Mouse (Mus musculus): ENCODE measurements around the gene Gm10715.
"Not testable (repeated sequence)": the region's sequence is repeated elsewhere in the genome, so short reads cannot be mapped to it uniquely, and the experiment has no call there.

The Gm10715 gene

DNA sequence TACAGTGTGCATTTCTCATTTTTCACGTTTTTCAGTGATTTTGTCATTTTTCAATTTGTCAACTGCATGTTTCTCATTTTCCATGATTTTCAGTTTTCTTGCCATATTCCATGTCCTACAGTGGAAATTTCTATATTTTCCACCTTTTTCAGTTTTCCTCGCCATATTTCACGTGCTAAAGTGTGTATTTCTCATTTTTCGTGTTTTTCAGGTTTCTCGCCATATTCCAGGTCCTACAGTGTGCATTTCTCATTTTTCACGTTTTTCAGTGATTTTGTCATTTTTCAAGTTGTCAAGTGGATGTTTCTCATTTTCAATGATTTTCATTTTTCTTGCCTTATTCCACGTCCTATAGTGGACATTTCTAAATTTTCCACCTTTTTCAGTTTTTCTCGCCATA lies at the start of gene Gm10715:
Gm10715 (plus strand) TSS at position 301 of the 400 bp plus-strand sequence.
- not testable (repeated sequence) for ATAC-seq (ENCODE audit: low TSS enrichment)

DNA sequence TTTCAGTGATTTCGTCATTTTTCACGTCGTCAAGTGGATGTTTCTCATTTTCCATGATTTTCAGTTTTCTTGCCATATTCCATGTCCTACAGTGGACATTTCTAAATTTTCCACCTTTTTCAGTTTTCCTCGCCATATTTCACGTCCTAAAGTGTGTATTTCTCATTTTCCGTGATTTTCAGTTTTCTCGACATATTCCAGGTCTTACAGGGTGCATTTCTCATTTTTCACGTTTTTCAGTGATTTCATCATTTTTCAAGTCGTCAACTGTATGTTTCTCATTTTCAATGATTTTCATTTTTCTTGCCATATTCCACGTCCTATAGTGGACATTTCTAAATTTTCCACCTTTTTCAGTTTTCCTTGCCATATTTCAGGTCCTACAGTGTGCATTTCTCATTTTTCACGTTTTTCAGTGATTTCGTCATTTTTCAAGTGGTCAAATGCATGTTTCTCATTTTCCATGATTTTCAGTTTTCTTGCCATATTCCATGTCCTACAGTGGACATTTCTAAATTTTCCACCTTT lies 36.2 kb upstream of the Gm10715 start, which contains the start of gene Gm10722:
Gm10722 (plus strand) TSS at position 478 of the 528 bp plus-strand sequence.
- not testable (repeated sequence) for ATAC-seq (ENCODE audit: low TSS enrichment)

DNA sequence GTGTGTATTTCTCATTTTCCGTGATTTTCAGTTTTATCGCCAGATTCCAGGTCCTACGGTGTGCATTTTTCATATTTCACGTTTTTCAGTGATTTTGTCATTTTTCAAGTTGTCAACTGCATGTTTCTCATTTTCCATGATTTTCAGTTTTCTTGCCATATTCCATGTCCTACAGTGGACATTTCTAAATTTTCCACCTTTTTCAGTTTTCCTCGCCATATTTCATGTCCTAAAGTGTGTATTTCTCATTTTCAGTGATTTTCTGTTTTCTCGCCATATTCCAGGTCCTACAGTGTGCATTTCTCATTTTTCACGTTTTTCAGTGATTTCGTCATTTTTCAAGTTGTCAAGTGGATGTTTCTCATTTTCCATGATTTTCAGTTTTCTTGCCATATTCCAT lies 35.7 kb upstream of the Gm10715 start:
- not testable (repeated sequence) for ATAC-seq (ENCODE audit: low TSS enrichment)

DNA sequence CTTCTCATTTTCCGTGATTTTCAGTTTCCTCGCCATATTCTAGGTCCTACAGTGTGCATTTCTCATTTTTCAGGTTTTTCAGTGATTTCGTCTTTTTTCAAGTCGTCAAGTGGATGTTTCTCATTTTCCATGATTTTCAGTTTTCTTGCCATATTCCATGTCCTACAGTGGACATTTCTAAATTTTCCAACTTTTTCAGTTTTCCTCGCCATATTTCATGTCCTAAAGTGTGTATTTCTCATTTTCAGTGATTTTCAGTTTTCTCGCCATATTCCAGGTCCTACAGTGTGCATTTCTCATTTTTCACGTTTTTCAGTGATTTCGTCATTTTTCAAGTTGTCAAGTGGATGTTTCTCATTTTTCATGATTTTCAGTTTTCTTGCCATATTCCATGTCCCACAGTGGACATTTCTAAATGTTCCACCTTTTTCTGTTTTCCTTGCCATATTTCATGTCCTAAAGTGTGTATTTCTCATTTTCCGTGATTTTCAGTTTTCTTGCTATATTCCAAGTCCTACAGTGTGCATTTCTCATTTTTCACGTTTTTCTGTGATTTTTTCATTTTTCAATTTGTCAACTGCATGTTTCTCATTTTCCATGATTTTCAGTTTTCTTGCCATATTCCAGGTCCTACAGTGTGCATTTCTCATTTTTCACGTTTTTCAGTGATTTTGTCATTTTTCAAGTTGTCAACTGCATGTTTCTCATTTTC lies 34.6 kb upstream of the Gm10715 start:
- ATAC-seq (ENCODE audit: low TSS enrichment), result peak; percentile 56; the same call in 1 of the 2 replicates

- ATAC-seq (ENCODE audit: low TSS enrichment), result not testable (repeated sequence)
These were observed 33.8 kb upstream of the Gm10715 start, which contains the start of gene Gm11168 for GRCm38 (mm10) chr9:3002794-3003396. TSS of gene Gm11168 (plus strand) at chr9:3003346.

DNA sequence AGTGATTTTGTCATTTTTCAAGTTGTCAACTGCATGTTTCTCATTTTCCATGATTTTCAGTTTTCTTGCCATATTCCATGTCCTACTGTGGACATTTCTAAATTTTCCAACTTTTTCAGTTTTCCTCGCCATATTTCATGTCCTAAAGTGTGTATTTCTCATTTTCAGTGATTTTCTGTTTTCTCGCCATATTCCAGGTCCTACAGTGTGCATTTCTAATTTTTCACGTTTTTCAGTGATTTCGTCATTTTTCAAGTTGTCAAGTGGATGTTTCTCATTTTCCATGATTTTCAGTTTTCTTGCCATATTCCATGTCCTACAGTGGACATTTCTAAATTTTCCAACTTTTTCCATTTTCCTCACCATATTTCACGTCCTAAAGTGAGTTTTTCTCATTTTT lies 30.5 kb upstream of the Gm10715 start:
- ATAC-seq (ENCODE audit: low TSS enrichment), result peak; percentile 56; the same call in 1 of the 2 replicates

DNA sequence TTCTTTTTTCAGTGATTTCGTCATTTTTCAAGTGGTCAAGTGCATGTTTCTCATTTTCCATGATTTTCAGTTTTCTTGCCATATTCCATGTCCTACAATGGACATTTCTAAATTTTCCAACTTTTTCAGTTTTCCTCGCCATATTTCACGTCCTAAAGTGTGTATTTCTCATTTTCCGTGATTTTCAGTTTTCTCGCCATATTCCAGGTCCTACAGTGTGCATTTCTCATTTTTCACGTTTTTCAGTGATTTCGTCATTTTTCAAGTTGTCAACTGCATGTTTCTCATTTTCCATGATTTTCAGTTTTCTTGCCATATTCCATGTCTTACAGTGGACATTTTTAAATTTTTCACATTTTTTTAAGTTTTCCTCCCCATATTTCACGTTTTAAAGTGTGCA lies 30.0 kb upstream of the Gm10715 start:
- ATAC-seq (ENCODE audit: low TSS enrichment), result not testable (repeated sequence)

DNA sequence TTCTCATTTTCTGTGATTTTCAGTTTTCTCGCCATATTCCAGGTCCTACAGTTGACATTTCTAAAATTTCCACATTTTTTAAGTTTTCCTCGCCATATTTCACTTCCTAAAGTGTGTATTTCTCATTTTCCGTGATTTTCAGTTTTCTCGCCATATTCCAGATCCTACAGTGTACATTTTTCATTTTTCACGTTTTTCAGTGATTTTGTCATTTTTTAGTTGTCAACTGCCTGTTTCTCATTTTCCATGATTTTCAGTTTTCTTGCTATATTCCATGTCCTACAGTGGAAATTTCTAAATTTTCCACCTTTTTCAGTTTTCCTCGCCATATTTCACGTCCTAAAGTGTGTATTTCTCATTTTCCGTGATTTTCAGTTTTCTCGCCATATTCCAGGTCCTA lies 29.4 kb upstream of the Gm10715 start:
- ATAC-seq (ENCODE audit: low TSS enrichment), result peak; percentile 31; the same call in 1 of the 2 replicates

- ATAC-seq (ENCODE audit: low TSS enrichment), result peak; percentile 34
These were observed 27.3 kb upstream of the Gm10715 start for GRCm38 (mm10) chr9:3009331-3009730.

DNA sequence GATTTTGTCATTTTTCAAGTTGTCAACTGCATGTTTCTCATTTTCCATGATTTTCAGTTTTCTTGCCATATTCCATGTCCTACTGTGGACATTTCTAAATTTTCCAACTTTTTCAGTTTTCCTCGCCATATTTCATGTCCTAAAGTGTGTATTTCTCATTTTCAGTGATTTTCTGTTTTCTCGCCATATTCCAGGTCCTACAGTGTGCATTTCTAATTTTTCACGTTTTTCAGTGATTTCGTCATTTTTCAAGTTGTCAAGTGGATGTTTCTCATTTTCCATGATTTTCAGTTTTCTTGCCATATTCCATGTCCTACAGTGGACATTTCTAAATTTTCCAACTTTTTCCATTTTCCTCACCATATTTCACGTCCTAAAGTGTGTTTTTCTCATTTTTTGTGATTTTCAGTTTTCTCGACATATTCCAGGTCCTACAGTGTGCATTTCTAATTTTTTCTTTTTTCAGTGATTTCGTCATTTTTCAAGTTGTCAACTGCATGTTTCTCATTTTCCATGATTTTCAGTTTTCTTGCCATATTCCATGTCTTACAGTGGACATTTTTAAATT lies 24.5 kb upstream of the Gm10715 start:
- peak; percentile 66 for ATAC-seq (ENCODE audit: low TSS enrichment)

GRCm38 (mm10) chr9:3012733-3013279 lies 23.9 kb upstream of the Gm10715 start, which contains the start of gene Gm10721:
TSS of gene Gm10721 (plus strand) at chr9:3013140.
- ATAC-seq (ENCODE audit: low TSS enrichment), result peak; percentile 48

- ATAC-seq (ENCODE audit: low TSS enrichment), result not testable (repeated sequence)
These were observed 21.3 kb upstream of the Gm10715 start, which contains the start of gene Gm10720 for GRCm38 (mm10) chr9:3015354-3015753. TSS of gene Gm10720 (plus strand) at chr9:3015654.

- ATAC-seq (ENCODE audit: low TSS enrichment), result not testable (repeated sequence)
These were observed 20.8 kb upstream of the Gm10715 start for GRCm38 (mm10) chr9:3015896-3016295.

DNA sequence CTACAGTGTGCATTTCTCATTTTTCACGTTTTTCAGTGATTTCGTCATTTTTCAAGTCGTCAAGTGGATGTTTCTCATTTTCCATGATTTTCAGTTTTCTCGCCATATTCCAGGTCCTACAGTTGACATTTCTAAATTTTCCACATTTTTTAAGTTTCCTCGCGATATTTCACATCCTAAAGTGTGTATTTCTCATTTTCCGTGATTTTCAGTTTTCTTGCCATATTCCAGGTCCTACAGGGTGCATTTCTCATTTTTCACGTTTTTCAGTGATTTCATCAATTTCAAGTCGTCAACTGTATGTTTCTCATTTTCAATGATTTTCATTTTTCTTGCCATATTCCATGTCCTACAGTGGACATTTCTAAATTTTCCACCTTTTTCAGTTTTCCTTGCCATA lies 19.6 kb upstream of the Gm10715 start, which contains the start of gene Gm10719:
Gm10719 (plus strand) TSS at position 301 of the 400 bp plus-strand sequence.
- not testable (repeated sequence) for ATAC-seq (ENCODE audit: low TSS enrichment)

DNA sequence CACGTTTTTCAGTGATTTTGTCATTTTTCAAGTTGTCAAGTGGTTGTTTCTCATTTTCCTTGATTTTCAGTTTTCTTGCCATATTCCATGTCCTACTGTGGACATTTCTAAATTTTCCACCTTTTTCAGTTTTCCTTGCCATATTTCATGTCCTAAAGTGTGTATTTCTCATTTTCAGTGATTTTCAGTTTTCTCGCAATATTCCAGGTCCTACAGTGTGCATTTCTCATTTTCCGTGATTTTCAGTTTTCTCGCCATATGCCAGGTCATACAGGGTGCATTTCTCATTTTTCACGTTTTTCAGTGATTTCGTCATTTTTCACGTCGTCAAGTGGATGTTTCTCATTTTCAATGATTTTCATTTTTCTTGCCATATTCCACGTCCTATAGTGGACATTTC lies 17.7 kb upstream of the Gm10715 start:
- ATAC-seq (ENCODE audit: low TSS enrichment), result not testable (repeated sequence)

GRCm38 (mm10) chr9:3019835-3020727 lies 16.6 kb upstream of the Gm10715 start:
- peak; percentile 45 for ATAC-seq (ENCODE audit: low TSS enrichment)

GRCm38 (mm10) chr9:3022316-3023008 lies 14.2 kb upstream of the Gm10715 start:
- not testable (repeated sequence) for ATAC-seq (ENCODE audit: low TSS enrichment)

DNA sequence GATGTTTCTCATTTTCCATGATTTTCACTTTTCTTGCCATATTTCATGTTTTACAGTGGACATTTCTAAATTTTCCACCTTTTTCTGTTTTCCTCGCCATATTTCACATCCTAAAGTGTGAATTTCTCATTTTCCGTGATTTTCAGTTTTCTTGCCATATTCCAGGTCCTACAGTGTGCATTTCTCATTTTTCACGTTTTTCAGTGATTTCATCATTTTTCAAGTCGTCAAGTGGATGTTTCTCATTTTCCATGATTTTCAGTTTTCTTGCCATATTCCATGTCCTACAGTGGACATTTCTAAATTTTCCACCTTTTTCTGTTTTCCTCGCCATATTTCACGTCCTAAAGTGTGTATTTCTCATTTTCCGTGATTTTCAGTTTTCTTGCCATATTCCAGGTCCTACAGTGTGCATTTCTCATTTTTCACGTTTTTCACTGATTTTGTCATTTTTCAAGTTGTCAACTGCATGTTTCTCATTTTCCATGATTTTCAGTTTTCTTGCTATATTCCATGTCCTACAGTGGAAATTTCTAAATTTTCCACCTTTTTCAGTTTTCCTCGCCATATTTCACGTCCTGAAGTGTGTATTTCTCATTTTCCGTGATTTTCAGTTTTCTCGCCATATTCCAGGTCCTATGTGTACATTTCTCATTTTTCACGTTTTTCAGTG lies 13.2 kb upstream of the Gm10715 start, which contains the start of gene Gm10718:
Gm10718 (plus strand) TSS at position 236 of the 673 bp plus-strand sequence.
- ATAC-seq (ENCODE audit: low TSS enrichment), result not testable (repeated sequence)

DNA sequence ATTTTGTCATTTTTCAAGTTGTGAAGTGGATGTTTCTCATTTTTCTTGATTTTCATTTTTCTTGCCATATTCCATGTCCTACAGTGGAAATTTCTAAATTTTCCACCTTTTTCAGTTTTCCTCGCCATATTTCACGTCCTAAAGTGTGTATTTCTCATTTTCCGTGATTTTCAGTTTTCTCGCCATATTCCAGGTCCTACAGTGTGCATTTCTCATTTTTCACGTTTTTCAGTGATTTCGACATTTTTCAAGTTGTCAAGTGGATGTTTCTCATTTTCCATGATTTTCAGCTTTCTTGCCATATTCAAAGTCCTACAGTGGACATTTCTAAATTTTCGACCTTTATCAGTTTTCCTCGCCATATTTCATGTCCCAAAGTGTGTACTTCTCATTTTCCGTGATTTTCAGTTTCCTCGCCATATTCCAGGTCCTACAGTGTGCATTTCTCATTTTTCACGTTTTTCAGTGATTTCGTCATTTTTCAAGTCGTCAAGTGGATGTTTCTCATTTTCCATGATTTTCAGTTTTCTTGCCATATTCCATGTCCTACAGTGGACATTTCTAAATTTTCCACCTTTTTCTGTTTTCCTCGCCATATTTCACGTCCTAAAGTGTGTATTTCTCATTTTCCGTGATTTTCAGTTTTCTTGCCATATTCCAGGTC lies 12.6 kb upstream of the Gm10715 start:
- ATAC-seq (ENCODE audit: low TSS enrichment), result not testable (repeated sequence)
